Mouse (Mus musculus) stomach, embryonic 14.5 days (tissue): ENCODE measurements at regions not wholly inside any gene's neighbourhood (a gene's known extent, or its start where the extent isn't known, plus 50 kb on each side); places are given as distances from the start of the nearest gene placed in this dataset.

Source experiments
- ATAC-seq: fragments of 200-750 bp; cut with Nextera tagmentation; 2 replicates; pipeline ENCODE4 v1.8.0; 2017; ENCODE audit warnings: low read depth, moderate TSS enrichment; ENCODE audit not compliant: insufficient number of reproducible peaks, insufficient read depth, low FRiP score
- H3K27ac ChIP-seq: fragments of 300-500 bp; sonication (generic); 2 replicates; pipeline ENCODE4 v1.5.1; 2014; ENCODE audit warnings: mild to moderate bottlenecking, low read length, moderate library complexity, mixed read lengths
- H3K27me3 ChIP-seq: fragments of 300-500 bp; sonication (generic); 2 replicates; pipeline ENCODE4 v1.6.1; 2014; ENCODE audit warnings: low read length, control low read depth, mixed read lengths; ENCODE audit not compliant: control insufficient read depth, insufficient read depth
- H3K36me3 ChIP-seq: fragments of 300-500 bp; sonication (generic); 2 replicates; pipeline ENCODE4 v1.6.1; 2014; ENCODE audit warnings: mild to moderate bottlenecking, control low read depth, low read length, moderate library complexity, mixed read lengths; ENCODE audit not compliant: control insufficient read depth, insufficient read depth
- H3K4me1 ChIP-seq: fragments of 300-500 bp; sonication (generic); 2 replicates; pipeline ENCODE4 v1.6.1; 2014; ENCODE audit warnings: low read length, control low read depth, mixed read lengths; ENCODE audit not compliant: control insufficient read depth, insufficient read depth
- H3K4me2 ChIP-seq: fragments of 300-500 bp; sonication (generic); replicated peaks from 2 replicates; pipeline ENCODE4 v1.6.1; 2014; ENCODE audit warnings: low read depth, low read length, control low read depth
- H3K4me3 ChIP-seq: fragments of 300-500 bp; sonication (generic); 2 replicates; pipeline ENCODE4 v1.5.1; 2014; ENCODE audit warnings: low read depth, low read length, control low read depth
- H3K9ac ChIP-seq: fragments of 300-500 bp; sonication (generic); replicated peaks from 2 replicates; pipeline ENCODE4 v1.6.1; 2014; ENCODE audit warnings: low read depth, mild to moderate bottlenecking, control low read depth, low read length, moderate library complexity, mixed read lengths
- H3K9me3 ChIP-seq: fragments of 300-500 bp; sonication (generic); 2 replicates; pipeline ENCODE4 v1.6.1; 2016; ENCODE audit warnings: low read depth, low read length, control low read depth; ENCODE audit not compliant: control insufficient read depth
- WGBS: fragments of 180-500 bp; shearing (Covaris S2); extraction: QIAGEN DNeasy Blood & Tissue Kit; methylation state at CpG from one replicate; pipeline ENCODE4 v1.1.7; 2014; 5-methylcytosine and 5-hydroxymethylcytosine counted together

DNA sequence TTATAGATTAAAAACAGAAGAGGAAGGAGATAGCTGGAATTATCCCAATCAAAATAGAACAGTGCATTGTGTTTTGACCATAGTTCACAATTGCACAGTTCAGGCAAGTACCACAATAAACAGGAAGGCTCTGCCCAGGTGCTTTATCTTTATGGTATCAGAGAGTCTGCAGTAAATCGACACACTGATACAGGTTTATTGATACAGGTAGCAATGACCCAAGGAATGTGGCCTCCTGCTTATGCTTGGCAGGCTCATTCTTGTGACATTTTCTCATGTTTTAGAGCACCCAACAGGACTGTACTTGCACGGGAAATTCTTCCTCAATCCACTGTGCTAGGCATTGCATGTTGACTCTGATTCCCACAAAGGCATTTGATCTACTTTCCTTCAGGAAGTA is 259.2 kb upstream of the Lrrc3b start:
- H3K36me3 ChIP-seq = no peaks in the 10 kb centered on the region
- ATAC-seq = no peak

DNA sequence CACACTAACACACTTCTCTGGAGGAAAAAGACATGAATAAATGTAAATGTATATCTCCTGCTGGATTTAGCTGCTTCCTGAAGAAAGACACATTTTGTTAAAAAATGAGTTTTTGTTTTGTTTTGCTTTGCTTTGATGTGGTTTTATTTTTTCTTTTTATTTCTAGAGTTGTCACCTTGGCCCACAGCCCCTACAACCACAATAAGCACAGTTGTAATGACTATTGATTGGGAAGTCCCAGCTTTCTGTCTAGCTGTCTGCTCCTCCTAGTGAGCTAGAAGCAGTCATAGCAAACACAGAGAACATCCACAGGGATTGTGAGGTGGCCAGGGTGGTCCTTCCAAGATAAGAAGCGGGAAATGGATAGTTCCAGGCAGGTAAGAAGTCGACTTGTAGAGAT is 259.8 kb upstream of the Lrrc3b start:
- Histone ChIP-seq H3K27ac (no peak overlapping the region), H3K9me3 (no peaks in the 10 kb centered on the region), H3K4me2 (no peak overlapping the region), H3K4me3 (no peak overlapping the region), H3K27me3 (no peaks in the 10 kb centered on the region), H3K4me1 (no peaks in the 10 kb centered on the region), H3K36me3 (no peaks in the 10 kb centered on the region), H3K9ac (no peak overlapping the region)
- 80% methylated on average over 2 of the region's 2 CpGs for WGBS
- no peak for ATAC-seq

More for the DNA sequence above, 259.2 kb upstream of the Lrrc3b start:
- Histone ChIP-seq H3K4me3 (no peak overlapping the region), H3K27me3 (no peaks in the 10 kb centered on the region), H3K9ac (no peak overlapping the region), H3K4me1 (no peaks in the 10 kb centered on the region), H3K27ac (no peak overlapping the region), H3K9me3 (no peaks in the 10 kb centered on the region), H3K4me2 (no peak overlapping the region)
- WGBS = 62% methylated on average over 2 of the region's 2 CpGs

DNA sequence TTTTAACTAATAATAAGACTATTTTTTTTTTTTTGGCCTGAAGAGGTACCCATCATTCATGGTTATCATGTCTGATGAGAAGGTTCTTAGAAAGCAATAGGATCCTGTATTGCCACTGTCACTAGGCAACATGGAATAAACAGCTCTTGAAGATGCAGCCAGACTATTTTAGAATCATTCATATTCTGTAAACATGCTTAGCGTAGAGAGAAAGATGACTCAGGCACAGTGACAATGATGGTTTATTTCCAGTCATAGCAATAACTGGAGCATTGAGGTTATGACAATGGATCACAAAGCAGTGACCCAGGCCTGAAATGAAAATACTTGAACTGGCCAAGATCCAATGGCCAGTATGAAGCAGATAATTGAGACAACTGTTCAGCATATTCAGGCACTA is 283.3 kb upstream of the Lrrc3b start:
- H3K4me2 ChIP-seq = no peak overlapping the region
- 80% methylated on average over 1 of the region's 1 CpGs for WGBS
- H3K9ac ChIP-seq = no peak overlapping the region
- H3K27me3 ChIP-seq = no peaks in the 10 kb centered on the region
- H3K27ac ChIP-seq = no peak overlapping the region
- H3K36me3 ChIP-seq = no peaks in the 10 kb centered on the region
- no peak overlapping the region for H3K4me3 ChIP-seq
- ATAC-seq = no peak
- H3K9me3 ChIP-seq = no peaks in the 10 kb centered on the region
- H3K4me1 ChIP-seq = no peaks in the 10 kb centered on the region

DNA sequence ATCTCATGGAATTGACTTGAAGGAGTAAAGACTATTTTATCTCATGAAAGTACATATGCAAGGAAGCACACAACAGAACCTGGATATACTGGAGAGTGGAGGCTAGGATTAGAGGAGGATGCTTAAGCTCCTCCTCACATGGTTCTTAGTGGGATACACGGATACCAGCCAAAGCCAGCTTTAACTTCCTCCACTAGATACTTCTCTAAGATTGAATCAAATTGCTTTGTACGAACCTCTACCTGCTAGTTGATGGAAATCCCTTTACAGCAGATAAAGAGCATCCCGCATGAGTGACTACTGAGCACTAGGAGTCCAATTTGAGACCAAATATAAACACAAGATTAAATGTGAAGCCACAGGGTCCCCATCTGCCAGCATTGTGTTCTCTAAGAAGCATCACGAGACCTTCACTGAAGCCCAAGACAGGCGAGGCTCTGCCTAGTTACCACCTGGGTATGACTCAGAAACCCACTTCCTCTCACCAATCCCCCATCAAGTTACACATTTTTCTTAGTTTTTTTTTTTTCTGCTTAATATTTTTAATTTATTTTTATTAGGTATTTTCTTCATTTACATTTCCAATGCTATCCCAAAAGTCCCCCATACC is 307.9 kb upstream of the Lrrc3b start:
- Histone ChIP-seq H3K36me3 (no peaks in the 10 kb centered on the region), H3K4me2 (no peak overlapping the region), H3K9ac (no peak overlapping the region), H3K9me3 (no peaks in the 10 kb centered on the region), H3K27me3 (no peaks in the 10 kb centered on the region), H3K4me1 (no peaks in the 10 kb centered on the region), H3K27ac (no peak overlapping the region), H3K4me3 (no peak overlapping the region)
- WGBS = 77% methylated on average over 5 of the region's 5 CpGs
- no peak for ATAC-seq

DNA sequence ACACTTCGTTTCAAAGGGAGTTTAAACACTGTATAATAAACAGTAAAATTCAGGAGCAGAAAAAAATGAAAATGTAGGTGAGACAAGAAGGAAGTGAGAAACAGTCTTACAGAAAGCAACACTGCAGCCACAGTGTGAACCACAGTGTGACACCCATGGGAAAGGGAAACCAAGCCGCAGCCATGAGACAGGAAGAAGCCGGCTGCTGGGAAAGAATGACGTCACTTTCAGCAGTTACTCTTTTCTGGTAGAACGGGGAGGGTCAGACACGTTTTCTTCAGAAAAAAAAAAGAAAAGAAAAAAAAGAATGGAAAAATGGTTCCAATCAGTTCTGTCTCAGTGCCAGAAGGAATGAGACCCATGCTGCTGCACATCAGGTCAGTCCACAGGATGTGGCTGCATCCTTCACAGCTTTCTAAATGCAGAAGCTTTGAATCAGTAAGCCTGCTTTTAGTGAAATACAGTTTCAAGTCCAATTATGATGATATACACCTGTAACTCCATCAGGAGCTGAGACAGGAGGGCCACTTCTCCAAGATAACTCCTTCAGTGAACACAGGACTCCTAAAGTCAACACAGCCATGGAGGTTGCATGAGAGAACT is 331.2 kb upstream of the Lrrc3b start:
- H3K9me3 ChIP-seq = no peaks in the 10 kb centered on the region
- H3K4me1 ChIP-seq = no peaks in the 10 kb centered on the region

DNA sequence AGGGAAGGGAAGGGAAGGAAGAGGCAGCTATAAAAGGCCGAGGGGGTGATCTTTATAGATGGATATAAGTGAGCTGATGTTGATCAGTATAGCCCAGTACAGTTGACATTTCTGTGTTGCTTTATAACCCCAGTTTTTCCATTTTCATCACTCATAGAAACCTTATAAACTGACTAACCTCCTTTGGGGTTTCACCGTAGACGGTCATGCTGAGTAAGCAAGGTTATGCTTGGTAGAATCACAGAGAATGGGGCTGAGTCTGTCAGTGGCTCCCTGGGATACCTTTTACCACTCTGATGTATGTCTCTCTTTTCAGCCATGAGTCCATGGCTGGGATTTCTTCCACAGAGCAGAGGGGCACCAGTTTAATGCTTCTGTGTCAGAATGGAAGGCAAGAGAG is 345.9 kb upstream of the Lrrc3b start:
- Histone ChIP-seq H3K27me3 (no peaks in the 10 kb centered on the region), H3K4me2 (no peak overlapping the region), H3K4me3 (no peak overlapping the region), H3K4me1 (0 out of 2 replicates have a peak, but pooled peaks cover 2% of the 10 kb centered on the region), H3K9ac (no peak overlapping the region), H3K27ac (no peak overlapping the region), H3K36me3 (no peaks in the 10 kb centered on the region), H3K9me3 (no peaks in the 10 kb centered on the region)
- no peak for ATAC-seq
- 79% methylated on average over 3 of the region's 3 CpGs for WGBS

More for the DNA sequence above, 331.2 kb upstream of the Lrrc3b start:
- no peak overlapping the region for H3K4me2 ChIP-seq
- H3K36me3 ChIP-seq = no peaks in the 10 kb centered on the region
- H3K4me3 ChIP-seq = no peak overlapping the region
- no peak overlapping the region for H3K27ac ChIP-seq
- H3K27me3 ChIP-seq = no peaks in the 10 kb centered on the region
- no peak for ATAC-seq
- 70% methylated on average over 6 of the region's 6 CpGs for WGBS
- H3K9ac ChIP-seq = no peak overlapping the region

DNA sequence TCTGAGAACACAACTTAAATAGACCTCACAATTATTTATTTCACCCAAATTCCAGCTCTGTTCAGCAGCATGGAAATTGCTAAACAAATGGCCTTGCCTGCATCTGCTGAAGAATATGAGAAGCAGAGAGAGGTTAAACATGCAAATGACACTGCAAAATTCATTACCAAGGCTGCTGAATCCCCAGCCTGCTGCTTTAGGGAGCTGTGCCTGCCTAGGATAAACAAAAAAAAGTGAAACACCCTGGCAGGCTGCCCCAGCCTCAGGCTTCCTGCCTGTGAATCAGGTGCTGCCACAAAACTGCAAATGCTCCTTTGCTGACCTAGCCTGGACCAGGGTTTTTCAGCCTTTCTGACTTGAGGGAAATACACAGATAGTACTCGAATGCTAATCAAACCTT is 346.4 kb upstream of the Lrrc3b start:
- Histone ChIP-seq H3K9ac (no peak overlapping the region), H3K4me3 (no peak overlapping the region), H3K27me3 (no peaks in the 10 kb centered on the region), H3K4me2 (no peak overlapping the region), H3K27ac (no peak overlapping the region), H3K4me1 (0 out of 2 replicates have a peak, but pooled peaks cover 2% of the 10 kb centered on the region), H3K9me3 (no peaks in the 10 kb centered on the region), H3K36me3 (no peaks in the 10 kb centered on the region)
- ATAC-seq = no peak
- WGBS = 44% methylated on average over 1 of the region's 1 CpGs

DNA sequence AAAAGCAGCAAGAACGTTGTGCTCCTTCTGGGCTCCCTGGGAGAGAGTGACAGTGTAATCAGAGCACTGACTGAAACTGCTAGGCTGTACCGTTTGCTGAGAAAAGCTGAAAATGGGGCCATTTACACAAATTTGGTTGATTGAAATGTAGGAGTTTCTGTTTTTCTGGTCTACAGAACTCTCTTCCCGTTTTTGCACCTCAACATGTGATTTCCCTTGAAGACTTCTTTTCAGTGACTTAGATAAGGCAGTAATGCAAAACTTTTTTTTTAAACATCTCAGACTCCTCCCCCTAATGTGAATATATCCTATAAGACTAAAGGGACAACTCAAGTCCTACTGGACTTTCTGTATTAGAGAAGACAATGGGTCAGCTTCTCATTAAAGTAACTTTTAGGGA is 356.9 kb upstream of the Lrrc3b start:
- Histone ChIP-seq H3K4me3 (no peak overlapping the region), H3K9ac (no peak overlapping the region), H3K4me1 (no peaks in the 10 kb centered on the region), H3K36me3 (no peaks in the 10 kb centered on the region), H3K27me3 (no peaks in the 10 kb centered on the region), H3K9me3 (no peaks in the 10 kb centered on the region), H3K4me2 (no peak overlapping the region), H3K27ac (no peak overlapping the region)
- ATAC-seq = no peak
- WGBS = 64% methylated on average over 3 of the region's 3 CpGs

DNA sequence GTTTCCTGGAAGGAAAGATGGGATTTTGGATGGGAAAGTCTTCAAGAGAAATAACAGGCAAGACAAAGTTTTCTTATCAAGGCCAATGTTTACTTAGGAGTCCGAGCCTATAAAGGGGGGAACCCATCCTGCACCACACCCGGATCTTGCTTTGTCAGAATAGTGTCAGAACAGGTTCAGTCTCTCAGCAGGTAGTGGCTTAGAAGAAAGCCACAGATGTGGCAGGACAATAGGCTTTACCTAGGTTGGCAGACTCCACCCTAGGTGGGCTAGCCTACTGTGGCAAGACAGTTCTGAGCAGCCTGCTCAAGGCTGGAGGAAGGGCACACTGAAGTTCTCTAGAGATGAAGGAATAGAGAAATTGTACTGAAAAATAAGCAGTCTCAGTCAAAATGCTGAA is 358.2 kb upstream of the Lrrc3b start:
- Histone ChIP-seq H3K9ac (no peak overlapping the region), H3K36me3 (no peaks in the 10 kb centered on the region), H3K27ac (no peak overlapping the region), H3K4me2 (no peak overlapping the region), H3K27me3 (no peaks in the 10 kb centered on the region), H3K4me3 (no peak overlapping the region), H3K9me3 (no peaks in the 10 kb centered on the region), H3K4me1 (no peaks in the 10 kb centered on the region)
- WGBS = 41% methylated on average over 2 of the region's 2 CpGs
- no peak for ATAC-seq
